Mouse (Mus musculus): ENCODE data around the gene Klhl15. TPM values are rescaled to one million over a fixed set of nuclear protein-coding genes. Genes with fewer than 3 reads are reported as not detected.

Gene Klhl15
- polyA plus RNA-seq (2012; rRNA removed; ENCODE audit: low replicate concordance): 10.2 and 19.2 TPM in 2 replicates

GRCm38 (mm10) chrX:94234532-94235189 is at the start of gene Klhl15:
TSS of gene Klhl15 (plus strand) at chrX:94234599.

GRCm38 (mm10) chrX:94212597-94213321 is 21.6 kb upstream of the Klhl15 start, which contains the start of gene Eif2s3x:
TSS of gene Eif2s3x (minus strand) at chrX:94212862.

Other genes with a start within 250 kb of the Klhl15 start
- 0.47 and 0.92 TPM in 2 replicates for gene Zfx, start 110.9 kb upstream of the Klhl15 start, polyA plus RNA-seq (2012; rRNA removed; ENCODE audit: low replicate concordance)
- gene Eif2s3x, start 21.7 kb upstream of the Klhl15 start, polyA plus RNA-seq (2012; rRNA removed; ENCODE audit: low replicate concordance): 10.1 and 12.0 TPM in 2 replicates
- not detected in 2 replicates for gene Fam90a1b, start 132.2 kb downstream of the Klhl15 start, polyA plus RNA-seq (2012; rRNA removed; ENCODE audit: low replicate concordance)
- 2.5 and 4.8 TPM in 2 replicates for gene Apoo, start 132.5 kb downstream of the Klhl15 start, polyA plus RNA-seq (2012; rRNA removed; ENCODE audit: low replicate concordance)

Measured in duodenum, adult 2 months (tissue).